Mouse (Mus musculus) limb, embryonic 14.5 days (tissue): ENCODE results near the gene Snx20. TPM values are rescaled to one million over a fixed set of nuclear protein-coding genes. Genes with fewer than 3 reads are reported as not detected.

Experiments
- ATAC-seq: fragments of 200-750 bp; cut with Nextera tagmentation; 2 replicates; pipeline ENCODE4 v1.8.0; 2017; ENCODE audit warnings: low read depth, moderate number of reproducible peaks, moderate TSS enrichment; ENCODE audit not compliant: low FRiP score
- DNase-seq: peaks from one replicate; pipeline ENCODE4 v3.0.0-alpha.2; 2015; ENCODE audit warnings: low spot score
- H3K27ac ChIP-seq: fragments of 300-500 bp; sonication (generic); replicated peaks from 2 replicates; pipeline ENCODE4 v1.5.1; 2014; ENCODE audit warnings: low read depth, mild to moderate bottlenecking, low read length, moderate library complexity, mixed read lengths
- H3K27me3 ChIP-seq: fragments of 300-500 bp; sonication (generic); 2 replicates; pipeline ENCODE4 v1.6.1; 2014; ENCODE audit warnings: low read length, mixed read lengths; ENCODE audit not compliant: control insufficient read depth, insufficient read depth
- H3K36me3 ChIP-seq: fragments of 300-500 bp; sonication (generic); 2 replicates; pipeline ENCODE4 v1.6.1; 2014; ENCODE audit warnings: mild to moderate bottlenecking, low read length, moderate library complexity, mixed read lengths; ENCODE audit not compliant: control insufficient read depth, insufficient read depth
- H3K4me1 ChIP-seq: fragments of 300-500 bp; sonication (generic); 2 replicates; pipeline ENCODE4 v1.6.1; 2014; ENCODE audit warnings: antibody characterized with exemption, low read length, mixed read lengths; ENCODE audit not compliant: control insufficient read depth, insufficient read depth
- H3K4me2 ChIP-seq: fragments of 300-500 bp; sonication (generic); replicated peaks from 2 replicates; pipeline ENCODE4 v1.6.1; 2014; ENCODE audit warnings: low read depth, mild to moderate bottlenecking, low read length, moderate library complexity; ENCODE audit not compliant: severe bottlenecking
- H3K4me3 ChIP-seq: fragments of 300-500 bp; sonication (generic); replicated peaks from 2 replicates; pipeline ENCODE4 v1.5.1; 2014; ENCODE audit warnings: low read length
- H3K9ac ChIP-seq: fragments of 300-500 bp; sonication (generic); 2 replicates; pipeline ENCODE4 v1.6.1; 2014; ENCODE audit warnings: mild to moderate bottlenecking, low read depth, low read length, moderate library complexity; ENCODE audit not compliant: severe bottlenecking
- H3K9me3 ChIP-seq: fragments of 300-500 bp; sonication (generic); 2 replicates; pipeline ENCODE4 v1.6.1; 2016; ENCODE audit warnings: low read length; ENCODE audit not compliant: control insufficient read depth
- POLR2A ChIP-seq: fragments of 200-500 bp; IDR thresholded peaks from 2 replicates; pipeline ENCODE4 v1.8.0; 2012; ENCODE audit warnings: inconsistent platforms, mild to moderate bottlenecking, moderate library complexity, borderline replicate concordance; ENCODE audit not compliant: insufficient read depth, insufficient read length; ENCODE audit errors: extremely low read depth
- WGBS: fragments of 180-500 bp; shearing (Covaris S2); extraction: QIAGEN DNeasy Blood & Tissue Kit; methylation state at CpG from one replicate; pipeline ENCODE4 v1.1.7; 2014; 5-methylcytosine and 5-hydroxymethylcytosine counted together
- polyA plus RNA-seq, 2 experiments: library from polyadenylated mRNA; depleted of rRNA in 1 of 2; stranded (reverse) in 1 of 2; unstranded in 1 of 2; fragments of >200 nt; fragmentation: Nextera tagmentation in 1 of 2; extraction: Ambion mirVana in 1 of 2; gene quantifications; 2 replicates each; pipeline versions ENCODE4 v1.2.1 to v1.2.3; 2012 to 2014

The Snx20 gene
- polyA plus RNA-seq, 2 experiments = 1.9 to 2.4 TPM

DNA sequence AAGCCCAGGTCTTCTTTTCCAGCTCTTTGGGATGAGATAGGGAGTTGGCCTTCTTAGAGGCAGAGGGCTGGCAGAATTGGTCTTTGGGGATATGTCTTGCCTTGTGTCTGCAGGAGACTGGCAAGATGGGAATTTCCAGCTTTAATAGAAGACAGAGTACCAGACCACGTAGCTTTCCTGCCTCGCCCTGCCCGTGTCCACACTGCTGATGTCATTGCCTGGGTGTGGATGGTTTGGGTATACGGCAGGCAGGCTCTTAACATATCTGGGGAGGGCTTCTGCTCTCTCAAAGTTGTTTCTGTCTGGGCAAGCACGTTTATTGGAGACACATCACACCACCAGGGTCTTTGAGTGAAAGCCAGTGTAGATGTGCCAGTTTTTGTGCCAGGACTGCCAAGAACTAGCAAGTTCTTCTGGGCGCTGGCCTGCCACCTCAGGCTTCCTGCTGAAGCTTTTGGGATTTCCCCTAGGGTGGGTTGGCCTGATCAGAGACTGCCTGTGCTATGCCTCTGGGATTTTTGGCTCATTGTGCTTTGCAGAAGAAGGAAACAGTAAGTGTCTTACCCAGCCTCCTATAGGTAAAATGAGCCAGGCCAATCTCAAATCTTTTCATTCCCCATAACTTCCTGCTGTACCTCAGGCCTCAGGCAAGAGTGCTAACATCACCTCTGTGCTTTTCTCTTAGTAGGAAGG lies 14.2 kb upstream of the Snx20 start:
- TF ChIP-seq POLR2A = no peak
- no peaks in the 10 kb centered on the region for H3K27me3 ChIP-seq
- H3K4me3 ChIP-seq = no peak overlapping the region
- H3K36me3 ChIP-seq = no peaks in the 10 kb centered on the region
- H3K4me1 ChIP-seq = peaks cover 13% of the 10 kb centered on the region
- 81% methylated on average over 6 of the region's 6 CpGs for WGBS
- no peak for DNase-seq
- no peak overlapping the region for H3K9ac ChIP-seq
- no peak overlapping the region for H3K4me2 ChIP-seq
- no peaks in the 10 kb centered on the region for H3K9me3 ChIP-seq
- ATAC-seq = no peak
- no peak overlapping the region for H3K27ac ChIP-seq

DNA sequence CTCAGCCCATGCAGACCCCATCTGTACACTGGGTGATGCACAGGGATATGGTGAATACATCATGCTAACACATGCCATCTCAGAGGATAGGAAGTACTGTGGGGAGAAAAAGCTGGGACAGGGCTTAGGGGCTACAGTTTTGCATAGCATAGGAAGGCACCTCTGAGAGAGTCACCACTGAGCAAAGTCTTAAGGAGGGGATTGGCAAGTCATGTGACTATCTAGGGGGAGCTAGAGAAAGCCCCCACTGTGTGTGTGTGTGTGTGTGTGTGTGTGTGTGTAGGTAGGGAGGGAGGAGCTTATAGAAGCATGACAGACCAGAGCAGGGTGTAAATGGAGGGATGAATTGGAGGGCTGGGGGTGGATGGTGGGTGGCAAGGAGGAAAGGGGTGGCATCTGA lies 12.4 kb upstream of the Snx20 start:
- TF ChIP-seq POLR2A = no peak

DNA sequence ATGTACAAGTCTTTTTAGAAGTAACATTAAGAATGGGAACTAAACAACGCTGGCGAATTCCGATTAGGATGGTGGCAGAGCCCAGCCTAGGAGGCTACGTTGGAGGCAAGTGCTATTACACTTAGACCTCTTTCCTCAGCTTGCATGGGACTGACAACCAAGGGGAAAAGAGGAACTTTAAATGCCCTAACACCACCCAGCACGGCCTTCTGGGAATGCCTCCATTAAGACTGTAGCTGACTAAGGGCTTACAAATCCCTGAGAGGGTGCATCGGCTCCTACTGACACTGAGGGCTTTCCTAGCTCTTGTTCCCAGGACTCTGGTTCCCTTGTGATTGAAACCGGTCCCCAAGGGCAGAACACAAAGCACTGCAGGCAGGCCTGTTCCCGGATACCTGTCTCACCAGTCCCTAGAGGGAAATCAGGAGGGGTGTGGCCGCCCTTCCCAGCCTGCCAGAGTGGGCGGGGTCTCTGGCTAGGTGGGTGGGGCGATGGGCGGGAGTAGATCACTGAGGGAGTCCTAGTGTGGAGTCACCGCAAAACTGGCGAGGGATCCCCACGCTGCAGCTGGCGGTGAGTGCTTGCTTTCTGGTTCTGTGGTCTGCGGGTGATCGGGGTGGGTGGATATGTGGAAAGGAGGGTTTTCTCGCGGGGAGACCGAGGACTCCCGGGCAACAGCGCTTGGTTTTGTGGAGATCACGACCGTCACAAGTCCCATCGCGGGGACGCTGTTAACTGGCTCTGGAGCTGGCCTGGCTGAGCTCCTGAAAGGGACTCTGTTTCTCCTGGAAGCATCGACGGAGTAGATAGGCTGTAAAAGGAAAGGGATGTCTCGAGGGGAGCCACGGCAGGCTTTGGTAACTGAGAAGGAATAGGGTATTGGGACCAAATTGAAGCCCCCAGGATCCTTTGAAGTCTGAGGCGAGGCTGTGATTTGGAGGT lies 11.2 kb upstream of the Snx20 start, which contains the start of gene Nod2:
Nod2 (plus strand) TSS at position 479 of the 942 bp plus-strand sequence.
- H3K9me3 ChIP-seq = no peaks in the 10 kb centered on the region
- peak; percentile 62 for DNase-seq
- peak within 1 kb of the TSS; percentile 34 for H3K4me3 ChIP-seq
- no peak within 1 kb of the TSS for H3K27ac ChIP-seq
- peak within 1 kb of the TSS; percentile 52 for H3K9ac ChIP-seq
- no peak for TF ChIP-seq POLR2A
- H3K27me3 ChIP-seq = no peaks in the 10 kb centered on the region
- no peaks in the 10 kb centered on the region for H3K36me3 ChIP-seq
- 9% methylated on average over 33 of the region's 33 CpGs for WGBS
- ATAC-seq = peak; percentile 82
- peaks cover 13% of the 10 kb centered on the region for H3K4me1 ChIP-seq
- H3K4me2 ChIP-seq = peak within 1 kb of the TSS; percentile 65

More for the DNA sequence above, 12.4 kb upstream of the Snx20 start:
- Histone ChIP-seq H3K27ac (no peak overlapping the region), H3K4me1 (peaks cover 13% of the 10 kb centered on the region), H3K4me2 (no peak overlapping the region), H3K4me3 (no peak overlapping the region), H3K27me3 (no peaks in the 10 kb centered on the region), H3K9ac (no peak overlapping the region), H3K36me3 (no peaks in the 10 kb centered on the region), H3K9me3 (no peaks in the 10 kb centered on the region)
- ATAC-seq (no peak), DNase-seq (no peak)

DNA sequence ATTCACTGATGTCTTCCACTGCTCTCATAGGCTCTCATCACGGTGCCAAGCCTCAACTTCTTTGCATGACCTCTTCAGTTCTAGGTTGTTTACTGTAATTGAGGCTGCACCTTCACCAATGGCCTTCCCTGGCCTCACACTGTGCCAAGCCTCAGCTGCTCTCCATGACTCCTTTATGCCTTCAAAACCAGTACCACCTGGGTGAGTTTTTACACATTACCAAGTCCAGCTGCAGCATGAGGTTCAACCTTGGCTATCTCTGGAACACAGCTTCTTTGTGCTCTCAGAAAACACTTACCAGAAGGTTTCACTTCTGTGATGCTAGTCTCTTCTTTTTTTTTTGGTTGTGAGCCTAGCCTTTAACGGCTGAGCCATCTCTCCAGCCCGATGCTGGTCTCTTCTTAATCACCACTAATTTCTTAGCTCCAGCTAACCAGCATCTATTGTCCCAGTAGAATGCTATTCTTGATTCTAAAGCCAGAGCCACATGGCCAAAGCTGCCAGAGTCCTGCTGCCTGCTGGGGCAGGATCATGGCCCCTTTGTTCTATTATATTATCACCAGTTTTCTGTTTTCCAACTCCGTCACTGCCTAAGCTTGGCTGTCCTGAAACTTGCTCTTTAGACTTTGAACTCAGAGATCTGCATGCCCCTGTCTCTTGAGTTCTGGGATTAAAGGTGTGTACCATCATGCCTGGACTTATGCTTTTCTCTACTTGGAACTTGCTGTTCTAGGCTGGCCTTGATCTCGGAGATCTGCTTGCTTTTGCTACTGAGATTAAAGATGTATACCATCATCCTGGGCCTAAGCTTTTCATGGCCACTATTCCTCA lies 7.0 kb upstream of the Snx20 start:
- TF ChIP-seq POLR2A = no peak
- WGBS = 78% methylated on average over 5 of the region's 5 CpGs

DNA sequence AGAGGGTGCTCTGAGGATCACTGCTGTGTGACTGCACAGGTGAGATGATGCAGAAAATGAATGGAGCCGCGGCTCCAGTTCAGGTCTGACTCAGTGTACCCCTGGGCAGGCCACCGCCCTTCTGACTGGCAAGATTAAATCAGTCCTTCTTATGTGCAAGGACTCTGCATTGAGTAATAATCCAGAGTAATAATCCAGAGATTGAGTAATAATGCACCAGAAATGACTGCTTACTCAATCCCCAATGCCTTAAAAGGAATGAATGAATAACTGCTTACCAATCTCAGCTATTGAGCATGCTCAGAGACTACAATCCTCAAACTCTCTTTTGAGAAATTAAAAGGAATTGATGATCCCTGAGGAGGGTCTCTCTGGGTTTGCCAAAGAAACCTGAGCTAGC lies 3.0 kb upstream of the Snx20 start:
- Histone ChIP-seq H3K4me1 (no peaks in the 10 kb centered on the region), H3K36me3 (no peaks in the 10 kb centered on the region), H3K4me2 (no peak overlapping the region), H3K9me3 (no peaks in the 10 kb centered on the region), H3K4me3 (no peak overlapping the region), H3K9ac (no peak overlapping the region), H3K27me3 (no peaks in the 10 kb centered on the region), H3K27ac (no peak overlapping the region)
- ATAC-seq (no peak), DNase-seq (no peak)
- TF ChIP-seq POLR2A = no peak
- WGBS = 95% methylated on average over 3 of the region's 3 CpGs

More for the DNA sequence above, 7.0 kb upstream of the Snx20 start:
- no peaks in the 10 kb centered on the region for H3K9me3 ChIP-seq
- ATAC-seq = no peak
- no peak for DNase-seq
- H3K27ac ChIP-seq = no peak overlapping the region
- no peaks in the 10 kb centered on the region for H3K36me3 ChIP-seq
- H3K4me1 ChIP-seq = peaks cover 11% of the 10 kb centered on the region
- H3K9ac ChIP-seq = no peak overlapping the region
- H3K27me3 ChIP-seq = no peaks in the 10 kb centered on the region
- no peak overlapping the region for H3K4me3 ChIP-seq
- H3K4me2 ChIP-seq = no peak overlapping the region
